Mouse (Mus musculus) naive thymus-derived CD4-positive, alpha-beta T cell, adult 2 months (primary cell): ENCODE results near the gene Frmd4a.

Experiments used
- DNase-seq: peaks from one replicate; pipeline ENCODE4 v3.0.0-alpha.2; 2011; ENCODE audit warnings: low read depth

Gene Frmd4a

DNA sequence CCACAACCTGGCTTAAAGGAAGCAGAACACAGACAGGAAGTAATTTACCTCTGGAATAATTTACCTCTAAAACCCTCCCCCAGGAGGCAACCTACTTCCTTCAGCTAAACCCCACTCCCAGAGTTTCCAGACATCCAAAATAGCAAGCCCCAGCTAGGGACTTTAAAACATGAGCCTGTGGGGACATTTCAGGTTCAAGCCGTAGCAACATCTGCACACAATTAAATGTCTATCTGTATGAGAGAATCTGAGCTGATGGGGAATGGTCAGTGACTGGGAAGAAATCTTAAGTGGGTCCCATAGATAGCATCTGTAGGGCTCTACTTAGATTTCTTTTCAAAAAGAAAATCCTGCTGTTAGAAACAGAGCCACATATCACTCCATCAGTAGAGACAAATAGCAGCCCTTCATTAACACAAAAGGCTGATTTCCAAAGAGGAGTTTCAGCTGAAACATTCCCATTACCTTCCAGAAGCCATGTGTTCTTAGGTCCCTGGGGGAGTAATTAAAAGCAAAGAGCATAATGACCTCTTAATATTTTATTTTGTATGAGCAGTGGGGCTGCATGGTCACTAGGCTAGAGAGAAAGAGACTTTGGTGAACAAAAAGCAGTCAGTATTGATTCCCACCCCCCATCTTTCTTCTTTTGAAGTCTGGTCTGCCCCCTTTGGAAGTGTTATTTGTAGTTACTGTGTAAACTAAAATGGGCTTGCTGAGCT, 505.4 kb downstream of the Frmd4a start:
- no peak for DNase-seq

DNA sequence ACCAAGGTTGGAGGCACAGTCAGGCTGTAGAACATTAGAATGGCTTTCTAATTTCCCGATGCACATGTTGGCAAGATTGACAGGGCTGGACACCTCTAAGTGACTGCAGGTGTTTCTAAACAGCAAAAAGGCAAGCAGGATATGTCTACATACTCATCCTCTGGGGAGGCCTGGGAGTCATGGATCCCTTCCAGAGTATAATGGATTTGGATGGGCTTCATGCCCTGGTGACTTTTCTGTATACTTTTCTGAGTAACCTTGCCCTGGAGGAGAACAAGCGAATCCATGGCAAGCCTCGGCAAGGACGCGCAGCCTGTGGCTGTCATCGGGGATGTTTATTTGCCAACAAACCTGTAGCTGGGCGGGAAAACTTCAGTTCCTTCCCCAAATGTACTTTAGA, 509.6 kb downstream of the Frmd4a start:
- DNase-seq = no peak

DNA sequence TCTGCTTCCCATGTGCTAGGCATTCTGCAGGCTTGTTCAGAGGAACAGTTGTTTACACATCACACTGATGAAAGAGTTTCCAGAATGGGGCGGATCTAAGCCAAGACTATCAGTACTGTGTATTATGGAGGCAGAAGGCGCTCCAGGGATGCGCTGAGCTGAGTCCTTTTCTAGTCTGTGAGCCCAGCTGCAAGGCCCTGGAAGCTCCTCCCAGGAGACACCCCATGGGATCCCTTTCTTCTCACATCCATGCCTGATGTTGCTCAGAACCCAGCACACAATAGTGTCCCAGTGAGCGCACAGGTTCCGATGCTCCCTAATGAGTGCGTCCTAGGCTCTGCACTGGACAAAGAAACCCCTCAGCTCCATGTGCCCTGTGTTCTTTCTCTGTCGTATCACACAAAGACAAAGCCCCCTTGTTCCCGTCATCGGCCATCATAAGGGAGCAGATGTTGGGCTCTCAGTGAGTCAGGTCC, 511.8 kb downstream of the Frmd4a start:
- no peak for DNase-seq

DNA sequence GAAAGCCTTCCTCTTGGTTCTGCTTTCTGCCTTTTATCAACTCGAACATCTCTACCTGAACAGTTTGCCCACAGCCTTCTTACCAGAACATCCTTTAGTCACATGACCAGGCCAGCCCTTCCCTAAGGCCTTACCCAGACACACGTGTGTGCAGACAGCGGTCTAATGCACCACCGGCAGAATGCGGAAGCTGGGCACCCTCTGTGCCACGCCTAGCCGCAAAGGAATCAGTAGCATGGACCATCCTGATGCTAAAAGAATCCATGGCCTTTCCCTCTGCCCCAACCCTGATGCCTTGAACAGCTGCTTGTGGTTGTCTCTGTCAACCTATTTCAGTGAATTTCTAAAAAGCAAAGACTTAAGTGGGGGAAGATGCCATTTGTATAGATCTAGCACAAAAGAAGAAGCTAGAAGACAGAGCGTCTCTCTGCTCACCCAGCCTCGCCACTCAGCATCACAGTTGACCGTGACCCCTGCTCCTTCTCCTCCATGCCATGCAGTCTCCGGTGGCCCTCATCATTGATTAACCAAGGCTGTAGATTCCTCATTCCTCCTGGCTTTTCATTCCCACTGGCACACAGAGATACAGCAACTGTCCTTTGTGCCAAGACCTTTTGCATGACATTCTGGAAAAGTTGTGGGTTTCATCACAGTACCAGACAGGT, 514.1 kb downstream of the Frmd4a start:
- no peak for DNase-seq

DNA sequence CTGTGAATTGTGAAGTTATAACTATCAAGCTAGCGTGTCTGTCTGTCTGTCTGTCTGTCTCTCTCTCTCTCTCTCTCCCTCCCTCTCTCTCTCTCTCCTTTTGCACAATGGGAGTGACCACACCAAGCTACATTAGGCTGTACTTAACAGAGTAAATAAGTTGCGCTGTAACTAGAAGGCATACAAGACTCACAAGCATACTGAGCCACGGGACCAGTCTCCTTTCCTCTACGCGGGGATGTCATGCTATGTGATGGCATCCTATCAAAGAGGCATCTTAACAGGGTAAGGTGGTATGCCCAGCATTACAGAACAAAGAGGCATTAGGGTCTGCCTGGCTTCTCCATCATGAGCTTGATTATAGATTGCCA, 514.7 kb downstream of the Frmd4a start:
- DNase-seq = no peak

DNA sequence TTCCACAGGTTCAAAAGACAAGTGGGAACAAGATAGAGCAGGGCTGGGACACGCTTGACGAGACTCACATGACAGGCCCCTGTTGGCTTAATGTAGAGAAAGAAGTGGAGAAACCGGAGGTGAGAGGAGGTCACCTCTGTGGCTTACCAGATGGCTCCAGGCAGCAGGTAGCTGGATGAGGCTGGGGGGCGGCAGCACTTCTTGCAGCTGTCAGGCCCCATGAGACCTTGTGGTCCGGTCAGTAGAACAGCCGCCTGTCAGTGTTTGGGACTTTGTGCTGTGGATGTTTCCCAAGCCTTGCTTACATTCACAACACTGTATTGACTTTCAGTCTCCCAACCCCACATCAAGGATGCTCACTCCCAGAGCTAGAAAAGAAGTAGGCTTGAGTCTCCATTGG, 515.4 kb downstream of the Frmd4a start:
- DNase-seq = no peak

DNA sequence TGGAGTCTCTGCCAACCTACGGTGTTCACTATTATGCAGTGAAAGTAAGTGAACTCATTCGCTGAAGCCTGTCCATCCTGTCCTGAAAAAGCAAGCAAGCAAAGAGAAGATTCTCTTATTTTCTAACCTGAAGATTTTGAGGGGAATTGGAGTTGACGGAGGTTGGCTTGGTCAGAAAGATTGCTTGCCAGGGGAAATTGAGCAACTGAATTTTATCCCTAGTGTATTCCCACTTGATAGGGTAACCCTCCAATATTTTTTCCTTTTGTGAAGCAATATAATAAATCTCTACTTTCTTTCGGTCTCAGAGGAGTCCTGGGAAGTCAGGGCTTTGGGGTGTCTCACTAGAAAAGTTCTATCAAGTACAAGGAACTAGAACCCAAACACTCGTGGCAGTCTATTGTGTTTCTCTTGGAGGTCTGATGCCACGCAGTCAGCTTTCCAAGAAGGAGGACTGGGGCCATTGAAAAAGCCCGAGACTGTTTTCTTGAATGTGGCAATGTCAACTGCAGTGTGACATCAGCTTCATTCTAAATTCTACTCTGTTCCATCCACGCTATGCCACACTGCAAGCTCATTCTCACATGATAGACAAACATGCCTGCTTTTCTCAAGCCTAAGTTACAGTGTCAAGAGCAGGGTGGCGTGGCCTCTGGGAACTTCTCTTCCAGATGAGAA, 517.8 kb downstream of the Frmd4a start:
- no peak for DNase-seq

DNA sequence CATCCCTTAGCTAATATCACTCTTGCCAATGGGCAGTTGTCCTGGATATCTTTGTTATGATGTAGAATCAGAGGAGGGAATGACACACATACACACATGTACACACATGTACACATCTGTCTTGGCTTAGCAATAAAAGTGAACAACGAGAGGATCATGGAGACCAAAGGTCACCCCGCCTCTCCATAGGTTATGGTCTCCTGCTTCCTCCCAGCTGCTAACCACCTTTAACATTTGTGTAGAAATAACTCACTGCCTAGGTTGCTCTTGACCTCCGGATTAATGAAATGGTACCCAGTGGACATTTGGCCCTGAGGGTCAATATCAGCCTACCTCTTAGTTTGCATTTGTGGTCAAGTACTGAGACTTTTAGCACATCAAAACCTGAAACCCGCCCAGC, 523.8 kb downstream of the Frmd4a start:
- DNase-seq = no peak

DNA sequence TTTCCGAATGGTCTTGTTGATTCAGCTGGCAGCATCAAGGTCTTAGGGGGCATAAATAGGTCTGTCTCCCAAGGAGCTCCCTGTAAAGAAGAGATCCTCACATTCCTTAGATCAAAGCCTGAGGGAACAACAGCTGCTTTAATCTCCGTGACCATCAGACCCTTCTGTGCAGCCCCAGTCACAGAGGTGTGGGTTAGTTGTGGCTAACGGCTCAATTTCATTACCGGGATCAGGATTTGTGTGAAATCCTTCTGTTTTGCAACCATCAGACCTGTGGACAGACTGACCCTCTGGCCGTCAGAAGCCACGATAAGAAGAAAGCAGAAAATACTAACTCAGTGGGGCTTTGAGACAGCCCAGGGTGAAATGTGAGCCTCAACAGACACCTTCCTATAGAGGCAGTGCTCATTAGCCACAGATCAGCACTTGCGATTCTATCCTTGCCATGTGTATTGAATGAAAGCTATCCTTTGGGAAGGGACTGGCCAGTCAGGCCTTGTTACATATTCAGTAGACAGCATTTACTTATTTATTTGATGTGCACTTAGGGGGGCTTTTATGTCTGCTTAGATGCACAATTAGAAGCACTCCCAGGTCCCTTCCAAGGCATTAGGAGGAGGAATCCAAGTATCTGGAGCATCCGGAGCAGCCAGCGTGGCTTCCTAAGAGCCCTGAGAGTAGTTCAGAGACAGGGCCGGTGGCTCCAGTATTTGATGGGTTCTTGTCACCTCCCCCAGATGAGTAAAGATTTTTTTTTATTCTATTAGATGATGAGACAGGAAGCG, 524.5 kb downstream of the Frmd4a start:
- no peak for DNase-seq

DNA sequence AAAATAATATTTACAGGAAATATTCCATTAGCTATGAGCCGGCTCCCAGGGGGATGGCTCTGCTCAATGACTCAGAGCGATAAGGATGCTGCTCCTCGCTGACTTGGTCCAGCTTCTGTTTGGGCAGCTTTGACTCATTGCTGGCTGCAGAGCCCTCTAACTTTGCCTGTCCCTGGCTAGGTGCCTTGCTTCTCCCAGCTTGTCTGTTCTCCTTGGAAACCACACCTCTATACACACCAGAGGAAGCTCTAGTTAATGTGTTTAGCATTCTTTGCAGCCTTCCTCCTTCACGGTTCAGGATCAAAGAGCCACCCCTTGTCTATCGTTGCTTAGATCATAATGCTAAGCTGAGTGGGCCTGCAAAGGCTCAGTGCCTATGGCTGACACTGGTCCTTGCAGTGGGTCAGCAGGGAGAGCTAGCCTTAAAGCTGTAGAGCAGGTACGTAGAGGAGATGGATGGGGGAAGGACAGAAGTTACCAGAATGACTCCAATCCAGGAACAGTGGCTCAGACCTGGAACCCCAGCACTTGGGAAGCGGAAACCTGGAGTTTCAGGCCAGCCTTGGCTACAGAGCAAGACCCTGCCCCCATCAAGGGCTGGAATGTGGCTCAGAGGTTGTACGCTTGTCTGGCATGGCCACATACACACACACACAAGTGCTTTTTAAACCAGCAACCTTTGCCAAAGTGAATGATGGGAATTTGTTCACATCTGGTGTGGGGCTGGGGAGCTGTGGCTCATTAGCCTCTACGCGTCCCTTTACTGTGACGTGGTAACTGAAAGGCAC, 525.3 kb downstream of the Frmd4a start:
- no peak for DNase-seq

DNA sequence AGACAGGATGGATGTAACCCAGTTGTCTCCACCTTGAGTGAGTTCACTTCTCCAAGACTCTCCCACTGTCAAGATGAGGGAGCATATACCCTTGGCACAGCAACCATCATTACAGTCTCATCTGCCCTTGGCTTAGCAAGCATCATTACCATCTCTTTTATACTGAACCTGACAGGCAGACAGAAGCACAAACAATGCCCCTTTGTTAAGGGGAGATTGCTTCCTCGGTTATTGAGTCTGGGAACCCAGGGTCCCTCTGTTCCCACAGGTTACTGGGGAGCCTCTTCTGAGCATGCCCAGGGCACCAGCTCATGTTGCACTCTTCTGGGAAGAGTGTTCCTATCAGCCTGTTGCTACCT, 525.9 kb downstream of the Frmd4a start:
- no peak for DNase-seq

DNA sequence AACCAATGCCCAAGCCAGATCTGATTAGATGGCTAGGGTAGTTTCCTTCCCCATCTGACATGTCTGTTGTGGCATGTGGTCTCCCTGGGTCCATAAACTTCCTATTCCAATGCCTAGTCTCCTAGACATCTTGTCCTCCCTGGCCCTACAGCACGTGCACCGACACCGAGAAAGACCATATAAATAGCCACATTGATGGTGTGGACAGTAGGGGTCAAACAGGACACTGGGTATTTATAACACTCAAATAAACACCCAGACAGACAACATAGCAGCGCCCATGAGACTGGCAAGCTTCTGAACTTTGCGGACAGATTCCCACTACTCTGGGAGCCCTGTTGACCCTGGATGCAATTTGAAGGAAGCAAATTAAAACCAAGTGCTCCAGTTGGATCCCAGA, 526.8 kb downstream of the Frmd4a start:
- no peak for DNase-seq

DNA sequence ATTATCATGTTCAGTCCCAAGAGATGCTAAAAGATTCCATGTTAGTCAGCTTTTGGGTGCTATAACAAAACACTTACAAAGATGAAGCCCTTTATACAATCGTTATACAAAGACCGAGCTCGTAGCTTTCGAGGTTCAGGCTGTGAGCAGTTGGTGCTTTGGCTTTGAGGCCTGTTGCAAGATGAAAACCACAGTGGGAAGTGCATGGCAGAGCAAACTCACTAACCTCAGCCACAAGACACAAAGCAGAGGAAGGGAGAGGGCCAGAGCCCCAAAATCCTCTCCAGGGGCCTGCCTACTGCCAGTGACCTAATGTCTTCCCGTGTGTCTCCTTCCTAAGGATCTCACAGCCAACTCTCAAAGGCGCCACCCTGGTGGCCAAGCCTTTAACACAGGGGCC, 527.7 kb downstream of the Frmd4a start:
- no peak for DNase-seq

DNA sequence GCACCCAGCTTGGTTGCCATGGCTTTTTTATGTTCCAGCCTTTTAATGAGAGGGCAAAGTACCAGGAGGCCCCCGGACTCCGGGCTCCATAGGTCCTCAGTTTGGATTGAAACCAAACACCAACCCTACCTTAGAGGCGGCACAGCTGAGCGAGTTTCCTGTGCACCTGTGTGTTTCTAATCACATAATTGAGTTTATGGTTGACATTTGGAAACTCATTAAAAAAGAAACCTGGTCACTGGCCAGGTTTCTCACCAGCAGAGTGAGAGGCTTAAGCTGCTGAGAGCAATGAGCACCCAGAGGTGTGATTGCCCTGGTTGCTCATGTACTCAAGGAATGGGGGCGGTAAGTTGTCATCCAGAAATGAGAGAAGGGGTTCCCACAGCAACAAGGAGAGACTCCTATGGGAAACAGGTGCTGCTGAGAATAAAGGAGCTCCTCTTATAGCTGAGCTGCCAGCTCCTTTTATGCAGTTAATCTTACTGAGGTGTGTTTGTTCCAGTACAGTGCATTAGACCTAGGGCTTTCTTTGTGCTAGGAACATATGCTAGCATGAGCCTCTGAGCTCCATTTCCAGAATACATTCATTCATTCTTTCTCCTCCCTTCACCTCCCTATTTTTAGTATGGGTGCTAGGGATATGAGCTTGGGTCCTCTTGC, 529.6 kb downstream of the Frmd4a start:
- DNase-seq = no peak

DNA sequence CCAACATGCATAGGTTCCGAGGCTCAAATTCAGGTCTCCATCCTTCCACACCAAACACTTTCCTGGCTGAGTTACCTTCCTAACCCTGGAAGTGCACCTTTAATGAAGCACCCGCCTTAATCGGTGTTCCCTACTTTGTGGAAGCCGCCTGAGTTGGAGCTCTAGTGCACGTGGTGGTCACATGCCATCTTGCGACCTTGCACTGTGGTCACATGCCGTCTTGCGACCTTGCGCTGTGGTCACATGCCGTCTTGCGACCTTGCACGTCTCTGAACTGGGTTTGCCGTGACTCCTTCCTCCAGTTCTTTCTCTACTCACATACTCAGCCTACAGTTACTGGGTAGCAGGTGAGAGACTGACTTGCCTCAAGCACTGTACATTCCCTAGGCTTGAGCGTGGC, 531.8 kb downstream of the Frmd4a start:
- no peak for DNase-seq

DNA sequence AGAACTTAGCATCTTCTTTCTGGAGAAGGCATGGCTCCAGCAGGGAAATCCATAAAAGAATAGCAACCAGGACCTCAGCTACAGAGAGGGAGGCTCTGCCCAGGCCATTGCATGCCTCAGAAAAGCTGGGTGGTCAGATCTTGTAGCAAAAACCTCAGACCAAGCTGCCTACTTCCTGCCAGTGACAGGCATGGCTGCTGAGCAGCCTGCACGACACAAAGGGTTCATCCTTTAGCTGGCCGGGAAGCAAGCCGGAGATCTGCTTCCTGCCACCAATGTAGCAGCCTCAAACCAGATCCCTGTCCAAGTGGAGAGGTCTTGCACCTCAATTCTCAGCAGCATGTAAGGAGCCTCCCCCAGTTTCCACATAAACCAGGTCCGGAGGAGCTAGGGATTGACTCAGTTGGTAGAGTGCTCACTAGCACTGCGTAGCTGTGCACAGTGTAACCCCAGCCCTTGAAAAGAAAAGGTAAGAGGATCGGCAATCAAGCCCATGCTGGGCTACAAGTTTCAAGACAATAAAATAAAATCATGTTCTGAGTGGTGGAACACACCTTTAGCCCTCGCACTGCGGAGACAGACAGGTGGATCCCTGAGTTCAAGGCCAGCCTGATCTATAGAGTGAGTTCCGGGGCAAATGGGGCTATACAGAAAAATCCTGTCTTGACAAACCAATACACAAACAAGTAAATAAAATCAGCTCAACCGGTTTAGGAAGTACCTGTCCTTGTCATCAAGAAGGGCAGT, 532.7 kb downstream of the Frmd4a start:
- no peak for DNase-seq

DNA sequence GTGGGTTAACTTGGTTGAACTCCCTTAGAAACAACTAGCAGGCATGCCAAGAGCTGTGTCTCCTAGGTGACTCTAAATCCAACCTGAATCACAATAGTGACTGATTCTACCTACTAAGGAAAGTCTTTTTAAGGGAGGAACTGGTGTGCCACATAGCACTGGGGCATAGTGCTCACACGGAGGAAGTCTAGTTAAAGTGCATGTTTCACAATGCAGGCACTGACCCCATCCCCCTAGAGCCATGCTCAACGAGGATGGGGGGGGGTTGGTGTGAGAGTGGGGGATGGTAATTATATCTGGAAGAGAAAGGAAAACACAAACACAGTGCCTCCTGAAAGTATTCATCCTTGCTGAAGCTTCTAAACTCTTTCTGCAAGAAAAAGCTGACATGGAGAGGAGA, 533.9 kb downstream of the Frmd4a start:
- no peak for DNase-seq

DNA sequence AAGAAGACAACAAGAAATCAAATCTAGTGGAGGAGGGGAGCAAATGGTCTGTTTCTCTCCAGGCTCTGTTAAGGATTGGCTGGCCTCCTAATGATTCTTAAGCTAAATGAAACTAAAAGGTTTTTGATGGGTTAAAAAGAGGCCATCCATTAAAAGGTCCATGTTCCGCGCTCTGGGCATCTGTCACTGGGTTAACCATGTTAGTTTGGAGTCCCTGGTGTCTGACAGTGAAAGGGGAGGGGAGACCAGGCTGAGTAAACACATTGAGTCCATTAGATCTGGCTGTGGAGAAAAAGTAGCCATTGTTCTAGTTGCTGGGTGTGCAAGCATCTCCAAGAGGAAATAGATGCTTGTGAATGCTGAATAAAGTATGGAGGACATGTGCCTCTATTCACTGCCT, 534.3 kb downstream of the Frmd4a start:
- no peak for DNase-seq

DNA sequence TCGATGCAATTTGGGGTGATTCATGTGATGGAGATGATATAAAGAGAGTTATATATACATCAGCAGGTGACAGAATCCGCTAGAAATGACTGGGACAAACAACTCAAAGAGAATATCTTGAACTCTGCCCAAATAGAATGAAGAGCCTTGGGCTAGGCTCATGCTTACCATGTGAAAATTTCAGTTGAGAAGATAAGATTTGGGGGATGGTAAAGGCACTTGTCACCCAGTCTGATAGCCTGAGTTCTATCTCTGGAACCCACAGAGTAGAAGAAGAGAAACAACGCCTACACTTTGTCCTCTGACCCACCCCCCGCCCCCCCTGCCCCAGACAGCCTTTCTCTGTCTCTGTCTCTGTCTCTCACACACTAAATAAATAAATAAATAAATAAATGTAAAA, 535.0 kb downstream of the Frmd4a start:
- no peak for DNase-seq

DNA sequence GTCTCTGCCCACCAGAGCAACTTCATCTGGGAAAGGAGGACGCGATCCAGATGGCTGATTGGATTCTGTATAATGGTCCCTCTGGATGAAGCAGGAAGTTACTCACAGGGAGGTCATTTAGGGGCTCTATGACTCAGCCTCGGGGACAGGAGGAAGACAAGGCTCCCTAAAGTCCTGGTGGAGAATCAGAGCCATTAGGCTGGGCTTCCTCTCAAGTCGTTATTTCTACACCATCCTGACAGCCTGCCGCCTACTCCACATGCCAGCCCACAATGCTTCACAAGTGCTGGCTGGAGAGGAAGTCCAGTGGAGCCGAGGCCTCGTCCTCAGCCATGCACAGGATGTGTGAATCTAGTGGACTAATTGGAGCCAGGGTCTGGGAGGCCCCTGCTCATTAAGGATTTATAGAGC, 537.7 kb downstream of the Frmd4a start:
- no peak for DNase-seq

DNA sequence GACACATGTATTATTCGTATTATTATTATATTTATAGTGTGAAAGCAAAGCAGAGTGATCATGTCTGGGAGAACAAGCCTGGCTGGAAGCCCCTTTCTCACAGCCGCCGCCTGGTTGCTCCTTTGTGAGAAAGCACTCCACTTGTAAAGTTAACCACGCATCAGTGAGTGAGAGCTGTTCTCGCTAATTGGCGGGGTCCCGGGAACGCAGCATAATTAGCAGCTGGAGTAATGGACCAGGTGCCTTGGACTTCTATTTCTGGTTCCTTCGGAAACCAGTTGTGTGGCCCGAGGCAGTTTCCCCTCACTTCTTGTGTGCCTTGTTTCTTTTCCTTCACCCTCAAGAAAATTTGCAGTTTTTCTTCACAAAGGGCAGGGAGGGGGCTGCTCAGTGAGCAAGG, 538.7 kb downstream of the Frmd4a start:
- no peak for DNase-seq
